Mouse (Mus musculus) forebrain, embryonic 14.5 days (tissue): ENCODE results near the gene Myom1. TPM values are rescaled to one million over a fixed set of nuclear protein-coding genes. Genes with fewer than 3 reads are reported as not detected.

Experiments used
- ATAC-seq: fragments of 200-750 bp; cut with Nextera tagmentation; 2 replicates; pipeline ENCODE4 v1.8.0; 2017; ENCODE audit warnings: mild to moderate bottlenecking, moderate library complexity
- DNase-seq: peaks from one replicate; pipeline ENCODE4 v3.0.0-alpha.2; 2015; ENCODE audit warnings: low spot score
- H3K27ac ChIP-seq: fragments of 300-500 bp; sonication (generic); 2 replicates; pipeline ENCODE4 v1.5.1; 2014; ENCODE audit warnings: low read depth, mild to moderate bottlenecking, control low read depth, low read length, moderate library complexity
- H3K27me3 ChIP-seq: fragments of 300-500 bp; sonication (generic); replicated peaks from 2 replicates; pipeline ENCODE4 v1.6.1; 2014; ENCODE audit warnings: low read length, control low read depth, mixed read lengths; ENCODE audit not compliant: control insufficient read depth, insufficient read depth
- H3K36me3 ChIP-seq: fragments of 300-500 bp; sonication (generic); 2 replicates; pipeline ENCODE4 v1.6.1; 2014; ENCODE audit warnings: low read length, control low read depth; ENCODE audit not compliant: control insufficient read depth, insufficient read depth
- H3K4me1 ChIP-seq: fragments of 300-500 bp; sonication (generic); 2 replicates; pipeline ENCODE4 v1.6.1; 2014; ENCODE audit warnings: antibody characterized with exemption, low read length, control low read depth; ENCODE audit not compliant: control insufficient read depth, insufficient read depth
- H3K4me2 ChIP-seq: fragments of 300-500 bp; sonication (generic); 2 replicates; pipeline ENCODE4 v1.6.1; 2014; ENCODE audit warnings: mild to moderate bottlenecking, control low read depth, low read length
- H3K4me3 ChIP-seq: fragments of 300-500 bp; sonication (generic); 2 replicates; pipeline ENCODE4 v1.5.1; 2014; ENCODE audit warnings: low read depth, low read length, control low read depth
- H3K9ac ChIP-seq: fragments of 300-500 bp; sonication (generic); 2 replicates; pipeline ENCODE4 v1.6.1; 2014; ENCODE audit warnings: mild to moderate bottlenecking, low read length, control low read depth, moderate library complexity
- H3K9me3 ChIP-seq: fragments of 300-500 bp; sonication (generic); replicated peaks from 2 replicates; pipeline ENCODE4 v1.6.1; 2016; ENCODE audit warnings: low read length, control low read depth, mixed read lengths; ENCODE audit not compliant: control insufficient read depth
- WGBS: fragments of 180-500 bp; shearing (Covaris S2); extraction: QIAGEN DNeasy Blood & Tissue Kit; methylation state at CpG from one replicate; pipeline ENCODE4 v1.1.7; 2014; 5-methylcytosine and 5-hydroxymethylcytosine counted together
- polyA plus RNA-seq: library from polyadenylated mRNA; unstranded; fragments of >200 nt; fragmentation: Nextera tagmentation; extraction: Ambion mirVana; gene quantifications from 2 replicates; pipeline ENCODE4 v1.2.1, GENCODE M21; 2014

The Myom1 gene
- polyA plus RNA-seq, 1 experiment from 2014 or later: 1.0 TPM

DNA sequence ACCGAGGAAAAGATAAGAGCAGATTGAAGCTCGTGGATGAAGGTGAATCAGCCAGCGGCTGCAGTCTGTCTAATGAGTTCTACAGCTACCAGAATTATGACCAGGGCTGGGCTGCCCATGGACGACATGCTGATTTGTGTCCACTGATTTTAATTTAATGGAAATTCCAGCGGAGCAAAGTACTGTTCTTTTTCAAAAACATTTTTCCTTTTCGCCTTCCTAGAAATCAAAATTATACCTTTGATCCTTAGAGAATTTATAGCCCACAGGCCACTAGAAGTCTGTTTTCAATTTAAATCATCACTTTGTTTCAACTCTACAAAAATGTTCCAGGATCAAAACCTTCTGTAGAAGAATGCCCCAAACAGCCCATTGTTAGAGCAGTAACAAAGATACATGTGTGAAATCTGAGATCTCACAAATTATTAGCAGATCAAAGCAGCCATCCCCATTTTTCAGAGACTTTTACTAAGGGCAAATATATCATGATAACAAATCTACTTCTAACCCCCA is 108.4 kb downstream of the Myom1 start:
- Histone ChIP-seq H3K27me3 (no peaks in the 10 kb centered on the region), H3K27ac (no peak overlapping the region), H3K9me3 (no peaks in the 10 kb centered on the region), H3K9ac (no peak overlapping the region), H3K4me2 (no peak overlapping the region), H3K36me3 (no peaks in the 10 kb centered on the region), H3K4me1 (no peaks in the 10 kb centered on the region), H3K4me3 (no peak overlapping the region)
- 85% methylated on average over 6 of the region's 6 CpGs for WGBS
- no peak for DNase-seq
- no peak for ATAC-seq

DNA sequence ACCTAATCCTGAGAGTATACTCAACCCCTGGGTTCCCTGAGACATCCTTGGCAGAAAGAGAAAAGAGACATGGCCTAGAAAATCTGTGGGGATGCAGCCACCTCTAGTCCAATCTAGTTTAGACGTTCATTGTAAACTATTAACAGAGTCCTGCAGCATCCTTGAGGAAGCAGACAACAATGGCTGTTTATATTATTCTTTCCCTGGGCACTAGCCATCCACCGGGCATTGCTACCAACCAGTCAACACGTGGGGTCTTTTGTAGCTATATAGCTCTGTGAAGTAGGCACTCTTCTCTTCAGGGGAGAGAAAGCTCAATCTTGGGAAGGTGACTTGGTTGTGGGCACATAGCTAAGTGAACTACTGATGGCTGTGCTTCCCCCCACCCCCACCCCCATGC is 110.3 kb downstream of the Myom1 start:
- H3K9ac ChIP-seq: no peak overlapping the region
- H3K27ac ChIP-seq: no peak overlapping the region
- ATAC-seq (no peak), DNase-seq (no peak)
- no peak overlapping the region for H3K4me2 ChIP-seq
- no peak overlapping the region for H3K4me3 ChIP-seq
- H3K36me3 ChIP-seq: no peaks in the 10 kb centered on the region
- H3K4me1 ChIP-seq: no peaks in the 10 kb centered on the region
- 83% methylated on average over 3 of the region's 3 CpGs for WGBS
- no peaks in the 10 kb centered on the region for H3K9me3 ChIP-seq
- no peaks in the 10 kb centered on the region for H3K27me3 ChIP-seq

DNA sequence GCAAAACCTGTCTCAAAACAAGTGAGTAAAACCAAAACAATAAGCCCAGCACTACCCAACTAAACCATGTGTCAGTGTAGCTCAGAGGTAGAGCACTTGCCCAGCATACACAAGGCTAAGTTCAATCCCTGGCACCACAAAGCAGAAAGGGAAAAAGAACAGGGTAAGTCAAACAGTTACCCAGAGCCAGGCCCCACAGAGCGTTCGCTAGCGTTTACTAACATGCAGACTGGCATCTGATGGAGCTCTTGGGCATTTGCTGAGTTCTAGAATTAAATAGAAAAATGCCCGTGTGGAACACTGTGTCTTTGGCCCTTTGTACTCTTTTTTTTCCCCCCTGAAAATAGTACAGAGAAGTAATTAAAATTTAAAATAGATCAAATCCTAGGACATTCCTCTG is 111.8 kb downstream of the Myom1 start:
- ATAC-seq (no peak), DNase-seq (no peak)
- Histone ChIP-seq H3K27ac (no peak overlapping the region), H3K4me3 (no peak overlapping the region), H3K9me3 (no peaks in the 10 kb centered on the region), H3K27me3 (no peaks in the 10 kb centered on the region), H3K4me2 (no peak overlapping the region), H3K4me1 (no peaks in the 10 kb centered on the region), H3K9ac (no peak overlapping the region), H3K36me3 (no peaks in the 10 kb centered on the region)
- 77% methylated on average over 4 of the region's 4 CpGs for WGBS

DNA sequence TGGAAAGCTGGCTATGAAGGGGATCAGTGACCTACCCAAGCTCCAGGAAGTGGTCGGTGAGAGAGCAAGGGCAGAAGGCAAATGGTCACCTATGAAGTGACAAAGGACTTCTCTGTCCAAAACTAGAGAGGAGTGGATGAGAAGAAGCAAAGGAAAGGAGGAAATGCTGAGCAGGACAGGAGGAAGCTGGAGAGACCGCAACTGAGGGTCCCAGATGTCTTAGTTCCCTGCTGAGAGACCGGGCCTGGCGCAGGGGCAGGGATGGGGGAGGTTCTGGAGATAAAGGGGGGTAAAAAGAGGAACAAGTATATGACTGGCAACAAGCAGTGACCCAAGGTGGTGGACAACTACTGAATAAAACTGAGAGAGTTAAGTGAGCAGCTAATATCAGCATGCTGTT is 115.5 kb downstream of the Myom1 start:
- DNase-seq: no peak
- 91% methylated on average over 4 of the region's 4 CpGs for WGBS
- no peaks in the 10 kb centered on the region for H3K4me1 ChIP-seq

DNA sequence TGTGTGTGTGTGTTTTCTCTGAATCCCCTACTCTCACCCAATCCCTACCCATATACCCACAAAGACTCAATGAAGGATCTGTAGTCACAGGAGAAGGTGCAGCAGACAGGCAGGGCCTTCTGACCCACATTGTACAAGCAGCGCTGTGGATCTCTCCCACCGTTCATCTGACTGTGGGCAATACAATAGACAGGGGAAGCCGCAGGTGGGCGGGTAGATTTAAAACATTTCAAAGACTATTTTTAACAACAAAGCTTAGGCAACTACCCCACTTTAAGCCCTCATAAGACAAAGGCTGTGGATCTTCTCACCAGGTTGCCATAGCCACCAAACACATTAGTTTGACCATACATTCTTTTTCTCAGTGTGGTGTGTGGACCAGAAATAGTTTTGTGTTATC is 116.2 kb downstream of the Myom1 start:
- Histone ChIP-seq H3K4me1 (no peaks in the 10 kb centered on the region), H3K9ac (no peak overlapping the region), H3K36me3 (no peaks in the 10 kb centered on the region), H3K4me3 (no peak overlapping the region), H3K27ac (no peak overlapping the region), H3K9me3 (no peaks in the 10 kb centered on the region), H3K27me3 (no peaks in the 10 kb centered on the region), H3K4me2 (no peak overlapping the region)
- DNase-seq (no peak), ATAC-seq (no peak)
- 51% methylated on average over 4 of the region's 4 CpGs for WGBS

More for the DNA sequence above, 115.5 kb downstream of the Myom1 start:
- H3K9me3 ChIP-seq: no peaks in the 10 kb centered on the region
- H3K36me3 ChIP-seq: no peaks in the 10 kb centered on the region
- no peak overlapping the region for H3K4me2 ChIP-seq
- ATAC-seq: no peak
- H3K27ac ChIP-seq: no peak overlapping the region
- no peaks in the 10 kb centered on the region for H3K27me3 ChIP-seq
- no peak overlapping the region for H3K9ac ChIP-seq
- no peak overlapping the region for H3K4me3 ChIP-seq

DNA sequence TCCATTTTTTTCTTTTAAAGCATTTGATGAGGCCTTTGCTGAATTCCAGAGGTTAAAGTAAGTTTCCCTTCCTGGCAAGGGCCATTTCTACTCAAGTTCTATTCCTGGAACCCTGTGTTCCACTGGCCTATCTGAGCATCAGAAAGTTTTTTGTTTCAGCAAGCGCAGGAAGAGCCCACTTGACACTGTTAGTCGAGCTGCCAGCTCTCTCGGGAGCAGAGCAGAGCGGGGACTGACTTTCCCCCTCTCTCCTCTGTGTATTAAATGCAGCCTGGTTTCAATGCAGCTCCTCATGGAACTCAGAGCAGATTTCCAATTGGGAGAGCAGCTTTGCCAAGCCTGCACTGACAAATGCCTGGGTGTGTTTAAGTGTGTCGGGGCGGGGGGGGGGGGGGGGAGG is 118.2 kb downstream of the Myom1 start:
- Histone ChIP-seq H3K36me3 (no peaks in the 10 kb centered on the region), H3K27me3 (no peaks in the 10 kb centered on the region), H3K4me1 (no peaks in the 10 kb centered on the region), H3K9me3 (no peaks in the 10 kb centered on the region), H3K27ac (no peak overlapping the region), H3K9ac (no peak overlapping the region), H3K4me2 (no peak overlapping the region), H3K4me3 (no peak overlapping the region)
- DNase-seq: no peak
- ATAC-seq: no peak
- WGBS: 69% methylated on average over 5 of the region's 6 CpGs

DNA sequence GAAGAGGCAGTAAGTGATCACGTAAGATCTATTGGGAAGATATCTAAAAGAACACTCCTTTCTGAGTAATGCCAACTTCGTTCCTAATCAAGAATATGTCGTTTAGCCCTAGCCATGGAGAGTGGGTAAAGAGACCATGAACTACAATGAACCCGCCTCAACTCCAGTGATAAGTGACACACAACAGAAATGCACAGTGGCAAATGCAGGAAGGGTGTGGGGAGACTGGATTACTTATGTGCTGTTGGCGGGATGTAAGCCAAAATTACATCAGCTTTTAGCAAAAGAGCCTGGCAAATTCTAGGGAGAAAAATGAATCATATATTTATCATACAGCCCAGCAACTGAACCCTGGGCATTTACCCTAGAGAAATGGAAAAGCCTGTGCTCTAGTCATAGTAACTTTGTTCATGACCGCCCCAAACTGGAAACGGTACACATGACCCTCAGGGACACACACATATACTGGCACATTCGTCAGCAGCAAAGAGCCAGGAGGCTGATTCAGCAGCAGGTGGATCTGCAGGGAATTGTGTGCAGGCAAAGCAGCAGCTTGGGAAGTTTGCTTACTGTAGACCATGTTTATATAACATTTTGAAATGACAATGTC is 121.7 kb downstream of the Myom1 start:
- no peak overlapping the region for H3K27ac ChIP-seq
- no peak for DNase-seq
- WGBS: 86% methylated on average over 8 of the region's 8 CpGs

DNA sequence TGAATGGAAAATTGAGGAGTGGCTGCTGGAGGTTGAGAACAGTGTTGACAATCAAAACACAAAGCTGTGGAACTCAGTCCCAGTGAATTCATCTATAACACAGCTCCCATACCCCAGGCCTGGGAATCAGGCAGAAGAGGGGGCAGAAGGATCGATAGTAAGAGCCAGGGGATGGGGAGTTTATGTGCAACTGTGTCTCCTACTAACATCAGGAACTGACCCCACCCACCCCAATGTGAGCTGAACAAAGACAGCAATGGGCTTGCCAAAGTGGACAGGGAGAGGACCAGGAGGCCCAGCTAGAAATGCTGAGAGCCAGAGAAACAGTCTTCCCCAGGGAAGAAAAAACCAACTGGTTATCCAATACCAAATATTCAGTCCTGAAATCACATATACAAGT is 122.2 kb downstream of the Myom1 start:
- DNase-seq (no peak), ATAC-seq (no peak)
- Histone ChIP-seq H3K27ac (no peak overlapping the region), H3K9me3 (no peaks in the 10 kb centered on the region), H3K9ac (no peak overlapping the region), H3K4me1 (no peaks in the 10 kb centered on the region), H3K36me3 (no peaks in the 10 kb centered on the region), H3K4me3 (no peak overlapping the region), H3K4me2 (no peak overlapping the region), H3K27me3 (no peaks in the 10 kb centered on the region)
- WGBS: 82% methylated on average over 1 of the region's 1 CpGs

More for the DNA sequence above, 121.7 kb downstream of the Myom1 start:
- no peak overlapping the region for H3K9ac ChIP-seq
- H3K4me2 ChIP-seq: no peak overlapping the region
- no peak overlapping the region for H3K4me3 ChIP-seq
- ATAC-seq: no peak
- no peaks in the 10 kb centered on the region for H3K9me3 ChIP-seq
- no peaks in the 10 kb centered on the region for H3K27me3 ChIP-seq
- no peaks in the 10 kb centered on the region for H3K36me3 ChIP-seq
- no peaks in the 10 kb centered on the region for H3K4me1 ChIP-seq

DNA sequence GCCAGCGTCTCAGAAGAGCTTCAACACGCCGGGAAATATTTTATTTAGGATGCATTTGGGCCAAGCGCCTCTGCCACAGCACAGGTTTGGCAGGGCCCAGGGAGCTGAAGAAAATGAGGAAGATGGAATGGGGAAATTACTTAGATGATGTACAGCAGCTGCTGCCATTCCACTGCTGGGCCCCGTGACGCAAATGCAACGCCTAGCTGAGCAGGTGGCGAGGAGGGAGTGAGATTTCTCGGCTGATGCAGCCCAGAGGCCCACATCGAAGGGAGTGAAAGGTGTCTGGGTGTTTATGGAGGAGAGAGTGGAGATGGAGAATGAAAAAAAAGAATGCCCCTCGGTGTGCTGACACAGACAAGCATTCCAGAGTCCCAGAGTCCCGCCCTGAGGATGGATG is 123.1 kb downstream of the Myom1 start:
- 77% methylated on average over 12 of the region's 12 CpGs for WGBS
- DNase-seq (peak; percentile 8), ATAC-seq (no peak)
- no peaks in the 10 kb centered on the region for H3K9me3 ChIP-seq
- no peaks in the 10 kb centered on the region for H3K27me3 ChIP-seq
- H3K27ac ChIP-seq: no peak overlapping the region
- no peak overlapping the region for H3K9ac ChIP-seq
- no peaks in the 10 kb centered on the region for H3K4me1 ChIP-seq
- H3K4me3 ChIP-seq: no peak overlapping the region
- H3K4me2 ChIP-seq: no peak overlapping the region
- no peaks in the 10 kb centered on the region for H3K36me3 ChIP-seq
